Mouse (Mus musculus) frontal cortex, adult (tissue): Measurements from ENCODE around the gene Cemip.
A peak's percentile ranks its signal among the peaks of the same experiment; 100 is the strongest.

Source experiments
- ATAC-seq: cut with Nextera tagmentation; 2 replicates; pipeline ENCODE4 v1.9.2; 2017; ENCODE audit warnings: mild to moderate bottlenecking, moderate library complexity, mixed read lengths; ENCODE audit not compliant: low TSS enrichment

Cemip gene

DNA sequence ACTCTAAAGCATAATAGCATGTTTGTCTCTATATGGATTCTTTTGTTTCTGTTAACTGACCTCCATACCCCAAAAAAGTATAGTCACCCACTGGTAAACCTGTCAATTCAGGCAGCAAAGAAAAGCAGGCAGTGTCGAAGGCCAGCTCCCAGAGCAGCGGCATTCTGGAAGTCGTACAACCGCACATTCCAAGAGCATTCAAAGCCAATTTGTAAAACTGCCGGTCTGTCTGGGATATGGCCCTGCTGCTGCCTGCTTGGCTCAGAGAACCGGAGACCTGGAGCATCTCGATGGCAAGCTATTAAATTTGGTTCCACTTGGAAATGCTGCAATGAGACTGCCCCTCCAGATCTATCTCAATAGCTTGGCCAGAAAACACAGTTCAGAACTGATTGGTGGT lies 113.8 kb downstream of the Cemip start:
- no peak for ATAC-seq

DNA sequence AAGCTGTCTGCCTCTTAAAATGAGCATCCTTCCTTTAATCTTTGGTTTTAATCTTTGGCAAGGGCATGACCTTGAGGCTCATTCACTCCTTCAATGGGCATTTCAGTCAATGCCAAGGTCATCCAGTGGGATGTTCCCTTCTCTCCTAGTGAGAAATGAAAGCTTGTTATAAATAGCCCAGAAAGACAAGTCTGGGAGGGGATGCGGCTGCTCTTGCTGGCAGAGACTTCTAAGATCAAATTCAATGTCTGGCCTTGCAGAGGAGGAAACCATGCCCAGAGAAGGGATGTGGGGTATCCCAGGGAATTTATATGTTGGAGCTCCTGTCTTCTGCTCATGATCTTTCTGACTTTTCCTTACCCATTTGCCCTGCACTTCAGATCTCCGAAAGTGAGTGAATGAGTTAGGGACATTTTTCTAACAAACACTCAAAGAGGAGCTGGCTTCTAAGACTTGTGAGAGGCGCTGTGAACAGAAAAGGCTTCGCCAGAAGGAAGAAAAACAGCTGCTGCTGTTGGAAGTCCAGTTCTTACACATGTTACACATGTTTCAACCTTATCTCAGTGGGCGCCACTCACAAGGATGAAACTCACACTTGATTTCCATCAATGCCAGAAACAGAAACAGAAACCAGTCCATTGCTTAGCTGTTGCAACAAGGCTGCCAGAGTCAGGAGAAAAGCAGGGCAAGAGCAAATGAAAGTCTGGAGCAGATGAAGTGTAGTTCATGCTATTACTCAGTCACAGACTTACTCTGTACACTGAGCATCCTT lies 120.1 kb downstream of the Cemip start:
- no peak for ATAC-seq

DNA sequence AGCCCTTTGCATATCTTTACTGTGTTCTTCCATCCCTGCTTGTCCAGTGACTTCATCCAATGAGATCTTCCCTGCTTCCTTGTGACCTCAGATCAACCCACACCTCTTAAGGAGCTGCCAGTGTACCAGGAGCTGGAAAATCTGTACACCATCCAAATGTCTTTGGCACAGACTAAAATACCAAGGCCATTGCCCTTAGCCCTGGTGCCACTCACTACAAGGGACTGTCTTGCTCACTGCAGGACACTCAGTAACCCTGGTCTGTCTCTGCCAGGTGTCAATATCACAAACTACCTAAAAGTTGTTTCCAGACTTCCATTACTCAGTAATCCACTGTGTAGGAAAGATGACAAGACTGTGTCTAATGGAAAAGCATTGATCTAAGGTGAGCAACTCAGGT lies 121.1 kb downstream of the Cemip start:
- no peak for ATAC-seq

DNA sequence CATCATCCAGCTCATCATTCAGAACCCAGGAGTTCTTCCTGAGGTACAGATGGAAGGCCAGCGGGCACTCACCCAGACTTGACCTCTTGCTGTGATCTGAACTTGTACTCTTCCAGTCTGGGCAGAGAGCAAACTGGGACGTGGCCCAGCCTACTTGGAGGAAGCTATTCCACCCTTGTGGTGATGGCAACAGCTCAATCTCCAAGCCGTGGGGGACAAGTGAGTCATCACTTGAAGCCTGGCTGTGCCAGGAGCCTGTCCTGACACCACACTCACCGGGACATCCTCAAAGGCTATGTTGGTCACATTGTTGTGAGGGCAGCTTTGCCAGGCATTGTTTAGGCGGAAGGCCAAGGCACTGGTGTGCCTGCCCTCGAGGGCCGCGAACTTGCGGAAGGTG lies 133.8 kb downstream of the Cemip start:
- ATAC-seq = no peak

DNA sequence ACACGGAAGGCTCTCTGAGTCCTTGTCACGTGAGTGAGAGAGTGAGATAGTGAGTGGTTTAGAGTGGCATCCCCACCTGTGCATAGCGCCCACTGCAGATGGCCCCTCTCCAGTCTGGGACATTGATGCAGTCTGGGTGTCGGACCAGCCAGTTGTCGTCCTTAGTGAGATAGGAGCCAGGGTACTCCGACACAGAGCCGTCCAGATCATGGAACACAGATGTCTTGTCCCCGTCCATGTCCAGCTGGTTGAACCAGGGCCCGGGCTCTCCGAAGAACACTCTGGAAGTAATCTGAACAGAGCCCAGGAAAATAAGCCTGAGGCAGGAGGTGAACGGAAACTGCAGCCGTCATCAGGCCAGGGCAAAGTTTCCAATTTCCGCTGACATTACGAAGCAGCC lies 135.0 kb downstream of the Cemip start:
- no peak for ATAC-seq

DNA sequence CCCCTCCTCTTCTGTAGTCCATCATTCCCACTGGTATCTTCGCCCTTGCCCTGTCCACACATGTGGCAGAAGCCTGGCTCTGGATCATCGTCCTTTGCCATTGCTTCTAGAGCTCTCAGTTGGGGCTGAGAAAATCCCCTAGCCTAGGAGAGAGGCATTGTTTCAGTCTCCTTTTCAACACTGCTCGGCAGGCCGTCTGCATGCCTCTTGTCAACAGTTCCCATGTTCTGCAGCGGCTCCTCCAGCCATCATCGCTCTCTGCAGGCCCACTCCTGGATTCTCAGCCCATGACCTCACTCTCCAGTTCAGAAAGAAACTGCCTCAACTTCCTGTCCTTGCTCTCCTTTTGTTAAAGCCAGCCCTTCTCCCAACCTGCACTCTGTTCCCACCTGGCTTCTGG lies 136.6 kb downstream of the Cemip start:
- ATAC-seq = no peak

DNA sequence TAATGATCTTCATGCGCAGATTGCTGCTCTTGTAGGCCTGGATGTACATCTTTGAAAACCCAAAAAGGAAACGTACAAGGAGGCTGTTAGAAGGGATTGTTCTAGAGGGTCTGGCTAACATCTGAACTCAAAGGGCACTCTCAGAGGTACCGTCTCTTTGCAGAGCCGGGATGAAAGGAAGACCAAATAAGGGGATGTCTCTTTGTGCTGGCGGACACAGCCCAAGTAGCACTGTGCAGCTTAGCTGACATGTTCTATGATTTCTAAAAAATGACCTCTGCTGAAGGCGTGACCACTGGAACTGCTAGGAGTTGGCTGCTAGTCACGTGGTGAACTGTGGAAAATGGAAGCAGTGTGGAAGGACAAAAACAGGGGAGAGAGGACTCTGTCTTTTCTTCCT lies 137.6 kb downstream of the Cemip start:
- no peak for ATAC-seq

DNA sequence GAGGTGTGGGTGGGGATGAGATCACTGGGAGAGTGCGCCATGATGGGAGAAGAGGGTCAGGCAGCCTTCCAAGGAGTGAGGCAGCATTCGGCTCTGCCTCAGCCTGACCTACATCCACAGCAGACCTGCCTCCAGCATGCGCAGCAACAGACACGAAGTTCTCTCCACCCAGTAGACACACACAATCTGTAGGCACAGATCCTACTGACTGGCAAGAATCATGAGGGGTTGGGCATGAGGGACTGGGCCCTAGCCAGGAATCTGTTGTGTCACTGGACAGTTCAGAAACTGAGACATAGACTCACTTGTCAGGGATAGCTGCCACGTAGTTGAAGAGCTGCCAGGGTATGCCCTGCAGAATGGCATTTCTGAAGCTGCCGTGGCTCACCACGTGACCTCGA lies 144.6 kb downstream of the Cemip start:
- peak; percentile 97 for ATAC-seq

DNA sequence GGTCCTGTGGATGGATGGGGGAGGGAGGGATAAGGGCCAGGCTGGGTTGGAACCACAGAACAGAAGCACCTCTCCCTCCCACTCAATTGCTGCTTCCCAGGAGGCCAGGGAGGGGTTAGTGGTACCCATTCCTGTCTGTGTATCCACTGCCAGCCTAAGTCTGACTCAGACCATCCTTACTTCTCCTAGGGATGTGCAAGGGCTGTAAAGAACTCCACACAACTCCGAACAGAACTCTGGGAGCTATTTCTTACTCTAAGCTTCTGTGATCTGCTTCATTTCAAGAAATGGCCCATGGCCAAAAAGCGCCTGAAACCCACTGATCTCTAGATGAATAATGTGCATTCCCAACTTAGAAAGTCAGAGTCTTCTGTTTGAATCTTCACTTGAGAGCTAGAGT lies 146.2 kb downstream of the Cemip start:
- no peak for ATAC-seq

DNA sequence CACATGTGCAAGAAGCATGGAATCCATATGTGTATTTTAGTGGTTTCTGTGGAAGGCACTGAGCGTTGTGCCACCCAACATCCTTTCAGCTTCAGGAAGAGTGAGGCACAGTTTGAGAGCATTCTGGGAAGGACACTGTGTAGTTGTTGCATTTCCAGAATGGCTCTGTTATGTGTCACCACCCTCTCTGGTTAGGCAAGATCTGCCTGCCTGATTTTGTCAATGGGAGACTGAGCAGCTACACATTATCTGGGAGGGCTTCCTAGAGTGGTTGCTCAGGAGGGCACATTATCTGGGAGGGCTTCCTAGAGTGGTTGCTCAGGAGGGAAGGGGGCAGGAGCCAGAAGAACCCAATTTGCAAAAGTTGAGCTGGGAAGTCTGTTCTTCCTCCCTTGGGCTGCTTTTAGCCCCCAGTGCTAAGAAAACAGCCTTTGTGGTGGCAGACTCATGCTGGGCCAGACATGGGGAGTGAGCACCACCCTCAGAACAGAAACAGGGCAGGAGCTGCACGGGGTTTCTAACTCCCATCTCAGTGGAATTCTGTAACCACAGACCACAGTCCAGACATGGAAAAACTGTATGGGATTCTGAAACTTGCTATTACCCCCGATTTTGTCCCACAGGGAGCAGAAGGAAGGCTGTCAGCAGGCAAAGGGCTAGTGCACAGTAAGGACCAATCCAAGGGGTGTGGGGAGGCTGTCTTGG lies 147.1 kb downstream of the Cemip start:
- ATAC-seq = no peak

DNA sequence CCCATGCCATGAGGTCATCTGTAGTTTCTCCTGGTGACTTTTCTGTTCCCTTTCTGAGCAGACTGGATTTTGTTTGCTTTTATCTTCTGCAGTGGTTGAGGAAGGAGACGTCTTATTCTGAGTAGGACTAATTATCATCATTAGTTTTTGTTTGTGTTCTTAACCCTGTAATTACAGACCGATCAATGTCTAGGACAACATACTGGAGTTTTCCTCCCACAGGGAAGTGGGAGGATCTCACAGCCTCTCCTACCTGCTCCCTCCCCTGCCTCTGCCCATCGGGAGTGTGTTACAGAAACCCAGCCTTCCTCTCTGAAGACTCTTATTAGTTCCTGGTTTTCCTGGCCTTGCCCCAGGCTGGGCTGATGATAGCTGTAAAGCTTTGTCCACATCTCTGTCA lies 164.7 kb downstream of the Cemip start:
- no peak for ATAC-seq

DNA sequence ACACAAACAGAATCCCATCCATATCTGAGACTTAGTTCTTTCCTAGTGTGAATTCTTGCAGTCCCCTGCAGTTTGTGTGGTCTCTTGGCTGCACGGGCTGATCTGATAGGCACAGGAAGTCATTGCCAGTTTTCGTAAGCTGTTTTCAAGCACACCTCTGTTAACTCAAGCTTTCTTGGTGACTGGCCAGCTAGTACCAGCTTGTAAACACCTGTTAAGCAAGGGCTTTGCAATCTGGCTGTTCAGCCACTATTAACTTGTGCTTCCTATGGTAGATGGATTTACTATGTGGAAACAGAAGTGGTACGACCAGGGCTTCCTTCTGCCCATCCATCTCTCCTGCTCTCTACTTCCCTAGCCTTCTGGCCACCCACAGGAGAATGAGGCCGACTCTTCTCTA lies 166.1 kb downstream of the Cemip start:
- no peak for ATAC-seq

DNA sequence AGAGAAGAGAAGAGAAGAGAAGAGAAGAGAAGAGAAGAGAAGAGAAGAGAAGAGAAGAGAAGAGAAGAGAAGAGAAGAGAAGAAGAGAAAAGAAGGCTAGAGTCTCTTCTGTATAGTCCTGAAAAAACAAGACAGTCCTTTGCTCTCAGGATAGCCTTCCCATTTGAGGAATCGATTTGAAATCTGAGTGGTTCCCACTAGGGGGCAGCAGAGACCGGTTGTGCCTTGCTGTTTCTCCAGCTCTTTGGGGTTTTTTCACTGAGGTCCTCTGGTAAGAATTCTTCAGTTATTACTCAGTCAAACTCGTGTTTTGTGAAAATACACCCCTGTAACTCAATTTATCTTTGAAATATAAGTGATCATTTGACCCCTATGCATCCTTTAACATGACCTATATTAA lies 171.7 kb downstream of the Cemip start:
- peak; percentile 85 for ATAC-seq

DNA sequence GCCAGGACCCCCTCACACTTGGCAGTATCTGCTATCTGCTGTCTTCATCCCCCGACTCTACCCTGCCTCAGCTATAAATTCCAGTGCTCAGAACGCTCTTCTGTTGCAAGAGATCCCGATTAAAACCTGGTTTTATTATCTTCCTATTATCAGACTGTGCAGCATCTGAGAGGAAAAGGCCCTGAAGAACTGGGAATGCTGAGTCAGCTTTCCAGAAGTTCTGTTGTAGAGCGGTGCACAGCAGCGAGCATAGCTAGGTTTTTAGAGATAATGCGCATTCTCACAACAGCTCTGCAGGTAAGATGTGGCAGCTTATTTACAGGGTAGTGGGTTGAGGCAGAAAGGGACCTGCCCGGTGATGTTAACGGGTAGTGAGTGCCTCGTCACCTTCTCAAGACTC lies 172.3 kb downstream of the Cemip start:
- ATAC-seq = no peak

DNA sequence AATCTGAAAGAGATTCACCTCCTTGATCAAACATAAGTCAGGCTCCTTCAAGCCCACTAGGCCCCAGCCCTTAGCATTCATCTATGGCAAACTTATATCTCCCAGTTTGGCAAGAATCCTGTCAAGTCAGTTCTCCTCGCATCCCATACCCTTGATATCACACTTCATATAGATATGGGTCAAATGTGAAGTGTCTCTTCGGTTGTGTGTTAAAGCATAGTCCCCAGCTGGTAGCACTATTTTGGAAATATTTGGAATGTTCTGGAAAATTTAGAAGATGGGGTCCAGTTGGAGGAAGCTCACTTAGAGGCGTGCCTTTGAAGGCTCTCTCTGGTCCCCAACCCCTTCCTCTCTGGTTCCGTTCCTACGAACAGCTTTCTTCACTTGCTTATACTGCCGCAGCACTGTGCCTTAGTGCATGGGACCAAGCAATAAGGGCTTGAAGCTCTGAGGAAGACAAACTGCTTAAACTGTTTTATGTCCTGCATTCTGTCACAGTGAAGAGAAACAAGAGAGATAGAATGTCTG lies 172.8 kb downstream of the Cemip start:
- no peak for ATAC-seq

DNA sequence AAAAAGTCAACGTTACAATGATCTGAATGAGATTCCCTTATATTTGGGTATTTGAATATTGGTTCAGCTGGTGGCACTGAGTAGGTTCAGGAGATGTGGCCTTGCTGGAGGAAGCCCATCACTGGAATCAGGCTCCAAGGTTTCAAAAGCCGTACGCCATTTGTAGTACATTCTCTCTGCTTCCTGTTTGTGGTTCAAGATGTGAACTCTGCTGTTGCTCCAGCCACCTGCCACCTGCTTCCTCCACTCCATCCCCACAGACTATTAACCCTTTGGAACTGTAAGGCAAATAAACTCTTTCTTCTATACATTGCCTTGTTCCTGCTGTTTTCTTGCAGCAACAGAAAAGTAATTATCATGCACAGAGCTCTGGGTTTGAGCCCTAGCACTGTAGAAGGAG lies 174.4 kb downstream of the Cemip start:
- no peak for ATAC-seq

DNA sequence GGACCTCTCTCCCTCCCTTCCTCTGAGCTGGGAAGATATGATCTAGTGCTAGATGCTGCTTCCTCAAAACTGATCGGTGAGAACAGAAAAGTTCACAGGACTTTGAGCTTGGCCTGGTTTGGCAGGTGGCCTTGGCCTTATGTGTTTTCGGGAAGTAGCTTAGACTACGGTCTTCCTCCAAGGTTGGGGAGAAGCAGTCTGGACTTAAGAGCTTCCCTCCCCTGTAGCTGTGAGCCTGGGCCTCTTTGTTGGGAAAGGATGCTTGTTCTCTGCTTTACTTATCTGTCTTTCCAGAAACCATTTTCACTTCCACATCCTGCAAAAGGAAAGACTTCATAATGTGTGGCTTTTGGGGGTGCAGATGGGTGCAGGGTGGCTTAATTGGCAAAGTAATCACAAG lies 181.5 kb downstream of the Cemip start:
- no peak for ATAC-seq

DNA sequence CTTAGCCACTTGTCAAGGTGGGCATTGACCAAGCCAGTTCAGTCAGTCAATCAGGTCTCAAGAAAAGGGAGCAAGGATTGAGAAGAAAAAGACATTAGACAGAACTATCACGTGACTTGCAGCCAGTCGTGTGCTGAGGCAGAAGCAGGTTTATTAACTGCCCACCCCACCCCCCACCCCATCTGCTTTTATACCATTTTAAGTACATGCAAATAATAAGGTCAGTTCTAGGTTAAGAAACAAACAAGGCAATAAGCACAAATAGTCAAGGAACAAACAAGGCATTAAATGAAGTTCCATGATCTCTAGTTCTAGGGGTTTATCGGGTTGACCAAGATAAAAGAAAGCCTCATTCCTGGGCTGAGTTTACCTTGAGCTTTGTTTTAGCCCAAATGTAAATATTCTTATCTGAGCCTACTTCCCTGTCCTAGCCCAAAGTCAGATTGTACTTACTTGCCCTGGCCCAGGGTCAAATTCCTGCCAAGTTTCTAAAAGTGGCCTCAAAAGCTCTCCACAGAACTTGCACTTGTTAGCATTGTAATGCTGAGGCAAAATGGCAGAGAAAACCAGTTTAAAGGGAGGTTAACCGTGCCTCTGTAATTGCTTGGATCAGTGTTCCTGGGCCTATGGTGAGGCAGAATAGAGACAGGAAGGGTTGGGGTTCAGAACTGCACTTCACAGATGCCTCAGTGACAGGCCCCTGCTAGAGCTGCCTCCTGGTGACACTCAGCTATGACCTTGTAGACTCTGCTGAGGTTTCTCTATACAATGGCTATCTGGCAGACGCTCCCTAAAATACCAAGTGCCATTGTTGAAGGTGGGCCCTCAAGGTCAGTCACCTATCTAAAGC lies 183.8 kb downstream of the Cemip start:
- no peak for ATAC-seq

DNA sequence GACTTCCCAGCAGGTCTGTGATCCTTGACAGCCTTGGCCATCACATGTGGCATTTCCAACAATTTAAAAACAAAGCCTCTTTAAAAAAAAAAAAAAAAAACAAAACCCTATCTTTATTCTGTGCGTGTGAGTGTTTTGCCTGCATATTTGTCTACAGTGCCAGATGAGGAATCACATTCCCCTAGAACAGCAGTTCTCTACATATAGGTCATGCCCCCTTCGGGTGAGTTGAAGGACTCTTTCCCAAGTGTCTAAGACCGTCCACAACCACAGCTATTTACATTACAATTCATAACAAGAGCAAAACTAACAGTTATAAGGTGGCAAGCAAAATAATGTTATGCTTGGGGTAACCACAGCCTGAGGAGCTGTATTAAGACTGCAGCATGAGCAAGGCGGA lies 184.9 kb downstream of the Cemip start:
- ATAC-seq = no peak

DNA sequence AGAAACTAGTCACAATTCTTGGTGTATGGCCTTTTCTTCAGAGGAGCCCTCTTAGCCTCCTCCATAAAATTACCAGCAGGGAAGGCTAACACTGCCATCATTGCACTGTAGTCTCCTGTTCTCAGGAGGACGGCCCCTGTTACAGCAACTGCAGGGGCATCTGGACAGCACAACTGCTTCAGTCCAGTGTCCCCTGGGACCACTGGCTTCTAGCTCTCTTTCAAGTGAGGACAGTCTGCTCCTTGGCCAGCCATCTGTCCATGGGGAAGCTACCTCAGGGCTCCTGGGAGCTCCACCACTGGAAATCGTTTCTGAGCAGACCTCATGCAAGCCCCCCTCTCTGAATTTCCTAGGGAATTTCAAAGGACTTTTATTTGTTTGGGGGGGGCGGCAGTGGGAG lies 185.8 kb downstream of the Cemip start:
- no peak for ATAC-seq

DNA sequence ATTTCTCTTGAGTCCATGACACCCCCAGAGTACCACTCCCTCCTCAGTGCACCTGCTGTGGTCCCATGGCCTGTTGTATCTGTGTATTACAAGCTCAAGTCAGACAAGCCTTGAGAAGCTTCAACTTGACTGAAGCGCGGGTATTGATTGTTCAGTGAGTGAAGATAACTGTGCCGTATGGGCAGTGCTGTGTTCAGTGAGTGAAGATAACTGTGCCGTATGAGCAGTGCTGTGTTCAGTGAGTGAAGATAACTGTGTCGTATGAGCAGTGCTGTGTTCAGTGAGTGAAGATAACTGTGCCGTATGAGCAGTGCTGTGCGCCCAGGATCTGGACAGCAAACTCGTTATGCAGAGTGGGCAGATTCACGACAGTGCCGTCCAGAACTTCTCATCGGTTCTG lies 188.0 kb downstream of the Cemip start:
- ATAC-seq = no peak

DNA sequence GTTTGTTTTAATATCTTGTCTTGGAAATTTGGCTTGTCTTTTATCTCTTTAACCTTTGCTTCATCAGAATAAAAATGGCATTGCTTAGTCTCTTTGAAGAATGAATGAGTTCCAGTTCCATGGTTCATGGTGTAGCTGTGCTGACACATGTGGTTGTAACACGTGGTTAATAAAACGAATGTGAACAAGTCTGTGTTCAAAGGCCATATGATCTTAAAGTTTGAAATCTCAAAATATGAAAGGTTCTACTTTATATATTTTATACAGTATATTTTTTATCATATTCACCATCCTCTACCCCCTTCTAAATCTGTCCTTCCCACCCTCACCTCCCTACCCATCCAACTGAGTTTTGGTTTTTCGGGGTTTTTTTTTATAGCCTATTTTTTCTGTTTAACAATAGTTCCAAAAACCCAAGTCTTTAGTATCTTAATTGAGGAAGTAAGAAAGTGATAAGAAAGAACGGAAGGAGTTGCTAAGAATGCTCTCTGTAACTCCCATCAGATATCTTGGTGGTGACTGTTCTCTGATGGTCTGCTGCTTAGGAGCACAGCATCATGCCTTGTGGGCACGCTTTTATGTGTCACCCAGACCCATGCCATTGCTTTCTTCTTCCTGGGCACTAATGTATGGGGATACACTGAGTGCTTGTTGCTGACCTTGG lies 190.1 kb downstream of the Cemip start:
- ATAC-seq = no peak
